Mouse (Mus musculus): ENCODE measurements at regions not wholly inside any gene's neighbourhood (a gene's known extent, or its start where the extent isn't known, plus 50 kb on each side); places are given as distances from the start of the nearest gene placed in this dataset.

- TF ChIP-seq ZC3H11A (IDR thresholded peaks at IDR 0.05; ENCODE audit: borderline replicate concordance, low read depth, low read length) (no peak), ZNF384 (IDR thresholded peaks at IDR 0.05; ENCODE audit: low read depth, low read length) (no peak)
Measured at GRCm38 (mm10) chr2:78095536-78095935, 149.4 kb upstream of the Cwc22 start.
